Mouse (Mus musculus): ENCODE measurements around the gene Akt2. TPM values are rescaled to one million over a fixed set of nuclear protein-coding genes. Genes with fewer than 3 reads are reported as not detected.

Akt2 gene
- polyA plus RNA-seq, 1 experiment: 92.3 TPM

DNA sequence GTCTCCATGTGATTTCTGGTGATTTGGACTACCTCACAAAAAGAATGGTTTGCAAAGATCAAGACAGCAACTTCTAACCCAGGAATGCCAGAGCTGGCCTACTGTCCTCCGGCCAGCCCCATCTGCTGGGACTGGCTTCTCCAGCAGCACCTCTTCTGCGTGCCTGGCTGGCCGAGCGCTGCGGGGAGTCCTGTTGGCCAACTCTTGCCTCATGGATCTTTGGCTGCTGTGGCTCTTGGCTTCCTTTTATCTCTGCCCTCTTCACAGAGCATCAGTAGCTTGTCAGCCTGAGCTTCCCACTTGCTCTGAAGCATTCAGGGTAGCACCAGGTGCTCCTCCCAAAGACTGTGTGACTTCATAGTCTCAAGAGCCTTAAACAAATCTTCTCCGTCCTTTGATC, 36.8 kb downstream of the Akt2 start:
- TF ChIP-seq GATA1 (IDR thresholded peaks at IDR 0.05; ENCODE audit: low read length): no peak

GRCm38 (mm10) chr7:27631439-27631838, 40.1 kb downstream of the Akt2 start:
- TF ChIP-seq GATA1 (IDR thresholded peaks at IDR 0.05; ENCODE audit: low read length): no peak

GRCm38 (mm10) chr7:27633166-27633565, 41.8 kb downstream of the Akt2 start:
- no peak for TF ChIP-seq GATA1 (IDR thresholded peaks at IDR 0.05; ENCODE audit: low read length)

- TF ChIP-seq GATA1 (IDR thresholded peaks at IDR 0.05; ENCODE audit: low read length): no peak
Measured at GRCm38 (mm10) chr7:27634691-27635090, 43.3 kb downstream of the Akt2 start.

DNA sequence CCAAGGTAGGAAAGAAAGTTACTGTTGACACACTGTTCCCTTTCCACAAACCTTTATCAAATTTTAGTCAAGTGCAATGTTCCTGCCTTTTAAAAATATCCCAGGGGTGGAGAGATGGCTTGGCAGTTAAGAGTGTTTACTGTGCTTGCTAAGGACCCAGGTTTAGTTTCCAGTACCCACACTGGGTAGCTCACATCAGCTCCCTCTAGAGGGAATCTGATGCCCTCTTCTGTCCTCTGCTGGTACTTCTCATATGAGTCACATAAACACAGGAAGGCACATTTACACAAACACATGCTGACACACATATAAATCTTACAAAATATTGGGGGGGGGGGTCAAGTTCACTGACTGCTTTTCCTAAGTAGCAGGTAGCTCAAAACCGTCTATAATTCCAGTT, 53.1 kb downstream of the Akt2 start:
- no peak for TF ChIP-seq GATA1 (IDR thresholded peaks at IDR 0.05; ENCODE audit: low read length)

GRCm38 (mm10) chr7:27646516-27646915, 55.2 kb downstream of the Akt2 start:
- no peak for TF ChIP-seq GATA1 (IDR thresholded peaks at IDR 0.05; ENCODE audit: low read length)

- TF ChIP-seq GATA1 (IDR thresholded peaks at IDR 0.05; ENCODE audit: low read length): no peak
Measured at GRCm38 (mm10) chr7:27647281-27648002, 56.1 kb downstream of the Akt2 start.

- TF ChIP-seq GATA1 (IDR thresholded peaks at IDR 0.05; ENCODE audit: low read length): no peak
Measured at GRCm38 (mm10) chr7:27649723-27650122, 58.4 kb downstream of the Akt2 start.

- no peak for TF ChIP-seq GATA1 (IDR thresholded peaks at IDR 0.05; ENCODE audit: low read length)
Measured at GRCm38 (mm10) chr7:27650949-27651348, 59.6 kb downstream of the Akt2 start.

DNA sequence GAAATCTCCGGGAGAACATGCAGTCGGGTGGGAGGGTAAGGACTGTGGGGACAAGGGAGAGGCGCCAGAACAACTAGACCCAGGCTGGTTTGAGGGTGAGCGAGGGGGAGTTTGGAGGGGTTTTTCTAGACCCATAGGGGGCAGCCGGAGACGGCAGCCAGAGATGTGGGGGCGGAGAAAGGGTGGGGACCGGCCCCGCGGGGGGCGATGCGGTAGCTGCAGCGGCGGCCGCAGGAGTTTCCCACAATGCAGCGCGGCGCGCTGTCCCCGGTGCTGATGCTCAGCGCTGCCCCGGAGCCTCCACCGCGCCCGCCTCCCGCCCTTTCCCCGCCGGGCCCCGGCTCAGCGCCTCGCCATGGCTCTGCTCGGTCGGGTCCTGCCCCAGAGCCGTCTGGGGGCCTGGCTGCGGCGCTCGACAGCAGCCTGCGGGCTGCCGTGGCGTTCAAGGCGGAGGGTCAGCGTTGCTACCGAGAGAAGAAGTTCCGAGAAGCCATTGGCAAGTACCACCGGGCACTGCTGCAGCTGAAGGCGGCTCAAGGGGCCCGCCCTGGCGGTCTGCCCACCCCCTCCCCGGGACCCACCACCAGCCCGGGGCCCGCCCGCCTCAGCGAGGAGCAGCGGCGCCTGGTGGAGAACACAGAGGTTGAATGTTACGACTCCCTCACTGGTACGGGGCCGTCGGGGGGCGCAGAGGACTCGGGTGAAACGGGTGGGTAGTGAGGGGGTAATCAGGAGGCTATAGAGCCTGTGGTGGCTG, 62.5 kb downstream of the Akt2 start, which contains the start of gene Ttc9b:
Gene Ttc9b (plus strand): TSS at position 235 of the 757 bp plus-strand sequence.
- no peak for TF ChIP-seq GATA1 (IDR thresholded peaks at IDR 0.05; ENCODE audit: low read length)

DNA sequence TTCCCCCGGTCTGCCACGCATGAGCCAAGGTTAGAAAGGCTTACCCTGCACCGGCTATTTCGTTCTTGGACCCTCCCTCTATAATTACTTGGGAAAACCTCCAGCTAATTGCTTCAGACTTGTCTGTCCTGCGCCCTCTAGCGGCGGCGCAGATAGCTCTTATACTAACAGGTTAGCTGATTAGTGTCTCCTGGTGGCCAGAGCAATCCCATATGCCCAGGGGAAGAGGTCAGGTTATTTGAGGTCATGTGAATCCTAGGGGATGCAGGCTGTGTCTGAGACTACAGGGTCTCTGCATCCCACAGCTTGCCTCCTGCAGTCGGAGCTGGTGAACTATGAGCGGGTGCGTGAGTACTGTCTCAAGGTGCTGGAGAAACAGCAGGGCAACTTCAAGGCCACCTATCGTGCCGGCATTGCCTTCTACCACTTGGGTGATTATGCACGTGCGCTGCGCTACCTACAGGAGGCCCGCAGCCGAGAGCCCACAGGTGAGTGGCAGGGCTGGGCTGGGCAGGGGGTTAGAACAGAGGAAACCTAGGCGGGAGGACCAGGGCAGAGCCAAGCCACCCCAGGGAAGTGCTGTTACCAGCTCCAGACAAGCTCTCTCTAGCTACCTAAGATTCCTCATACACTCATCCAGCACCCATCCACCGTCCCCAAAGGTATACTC, 63.4 kb downstream of the Akt2 start:
- TF ChIP-seq GATA1 (IDR thresholded peaks at IDR 0.05; ENCODE audit: low read length): no peak

GRCm38 (mm10) chr7:27655545-27655944, 64.2 kb downstream of the Akt2 start:
- TF ChIP-seq GATA1 (IDR thresholded peaks at IDR 0.05; ENCODE audit: low read length): no peak

DNA sequence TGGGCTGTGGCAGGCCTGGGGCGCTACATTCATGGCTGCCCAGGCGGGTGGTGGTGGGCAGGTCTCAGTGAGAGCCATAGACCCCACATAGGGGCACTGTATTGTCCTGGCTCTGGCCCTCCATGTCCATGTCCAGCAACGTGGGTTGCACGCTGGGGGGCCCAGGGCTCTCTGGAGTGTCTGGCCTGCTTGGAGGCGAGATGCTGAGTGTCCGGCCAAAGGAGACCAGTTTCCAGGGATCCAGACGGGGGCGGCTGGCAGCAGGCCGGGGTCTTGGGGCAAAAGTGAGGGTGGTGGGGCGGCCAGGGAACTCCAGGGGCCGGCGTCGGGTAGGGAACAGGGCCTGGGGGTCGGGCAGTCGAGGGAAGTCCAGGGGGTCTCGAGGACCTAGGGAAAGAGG, 65.2 kb downstream of the Akt2 start:
- TF ChIP-seq GATA1 (IDR thresholded peaks at IDR 0.05; ENCODE audit: low read length): no peak

DNA sequence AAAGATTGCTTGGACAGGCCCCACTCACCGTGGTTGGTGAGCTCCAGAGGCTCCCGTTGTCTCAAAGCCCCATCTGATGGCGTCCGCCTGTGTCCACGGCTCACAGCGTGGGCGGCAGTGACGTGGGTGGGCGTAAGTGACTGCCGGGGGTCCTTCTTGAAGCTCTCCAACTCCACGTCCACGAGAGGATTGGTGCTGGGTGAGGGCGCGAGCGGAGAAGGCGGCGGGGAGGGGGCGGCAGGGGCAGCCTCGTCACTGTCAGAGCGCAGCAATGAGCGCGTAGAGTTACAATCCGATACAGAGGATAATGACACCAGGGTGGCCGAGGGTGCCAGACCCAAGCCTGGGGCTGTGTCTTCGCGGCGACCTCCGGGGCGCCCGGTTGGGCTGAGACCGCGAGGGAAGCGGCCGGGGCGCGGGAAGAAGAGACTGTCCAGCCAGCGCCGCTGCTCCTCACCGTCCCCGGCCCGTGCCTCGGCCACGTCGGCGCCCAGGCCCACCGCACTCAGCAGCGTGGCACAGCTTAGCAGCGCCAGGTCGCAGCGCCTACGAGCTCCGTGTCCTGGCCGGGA, 66.6 kb downstream of the Akt2 start:
- TF ChIP-seq GATA1 (IDR thresholded peaks at IDR 0.05; ENCODE audit: low read length): no peak

GRCm38 (mm10) chr7:27658712-27659663, 67.6 kb downstream of the Akt2 start:
- TF ChIP-seq GATA1 (IDR thresholded peaks at IDR 0.05; ENCODE audit: low read length): no peak
